Mouse (Mus musculus): ENCODE data around the gene 1700021F07Rik. TPM values are rescaled to one million over a fixed set of nuclear protein-coding genes. Genes with fewer than 3 reads are reported as not detected.

1700021F07Rik gene
- not detected in 2 replicates for polyA plus RNA-seq (2015; fragmentation: Nextera tagmentation; extraction: Ambion mirVana)

DNA sequence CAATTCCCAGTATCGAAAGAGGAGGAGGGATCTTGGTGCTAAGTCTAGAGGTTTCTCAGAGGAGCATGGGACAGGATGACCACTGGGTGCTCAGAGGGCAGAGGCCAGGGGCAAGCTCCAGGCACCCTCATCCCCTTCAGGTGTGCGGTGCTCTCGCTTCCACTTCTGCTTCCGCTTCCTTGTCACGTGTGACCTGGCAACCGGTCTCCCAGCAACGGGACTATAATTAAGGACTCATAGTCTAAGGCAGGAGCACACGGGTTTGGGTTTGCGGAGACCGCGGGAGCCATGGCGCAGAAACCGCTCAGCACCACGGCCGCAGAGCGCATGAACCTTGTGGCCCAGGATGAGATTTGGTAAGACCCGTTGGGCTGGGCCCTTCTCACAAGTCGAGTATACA is at the start of gene 1700021F07Rik:
1700021F07Rik (plus strand) TSS at position 211 of the 400 bp plus-strand sequence.
- Histone ChIP-seq H3K4me1 (peaks cover 19% of the 10 kb centered on the region), H3K36me3 (no peaks in the 10 kb centered on the region), H3K4me2 (replicated peaks) (no peak within 1 kb of the TSS), H3K9ac (0 out of 2 replicates have a peak within 1 kb of the TSS, but pooled peaks have one; percentile 31), H3K27ac (no peak within 1 kb of the TSS), H3K4me3 (no peak within 1 kb of the TSS), H3K27me3 (no peaks in the 10 kb centered on the region), H3K9me3 (0 out of 2 replicates have a peak, but pooled peaks cover 3% of the 10 kb centered on the region)
- no peak for ATAC-seq (ENCODE audit: low FRiP score, low read depth)
- 90% methylated on average over 18 of the region's 18 CpGs for WGBS

DNA sequence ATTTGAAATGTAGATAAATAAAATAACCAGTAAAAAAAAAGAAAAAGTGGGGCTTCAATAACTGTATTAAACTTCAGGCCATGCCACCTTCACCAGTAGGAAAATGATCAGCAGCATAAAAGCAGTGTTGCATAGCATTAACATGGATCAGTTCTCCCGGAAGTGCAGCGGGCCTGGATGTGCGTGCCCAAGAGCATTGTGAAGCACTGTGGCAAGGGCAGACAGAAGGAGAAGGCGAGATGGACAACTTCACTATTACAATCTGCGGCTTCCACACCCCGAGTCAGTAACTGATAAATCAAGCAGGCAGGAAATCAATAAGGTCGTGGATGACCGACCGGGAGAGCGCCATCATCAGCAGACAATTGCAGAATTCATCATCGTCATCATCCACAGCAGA is 49.2 kb upstream of the 1700021F07Rik start:
- Histone ChIP-seq H3K36me3 (no peaks in the 10 kb centered on the region), H3K27me3 (no peaks in the 10 kb centered on the region), H3K27ac (no peak overlapping the region), H3K9me3 (no peaks in the 10 kb centered on the region), H3K4me2 (replicated peaks) (no peak overlapping the region), H3K4me3 (no peak overlapping the region), H3K9ac (no peak overlapping the region), H3K4me1 (no peaks in the 10 kb centered on the region)
- 78% methylated on average over 11 of the region's 11 CpGs for WGBS
- no peak for ATAC-seq (ENCODE audit: low FRiP score, low read depth)

DNA sequence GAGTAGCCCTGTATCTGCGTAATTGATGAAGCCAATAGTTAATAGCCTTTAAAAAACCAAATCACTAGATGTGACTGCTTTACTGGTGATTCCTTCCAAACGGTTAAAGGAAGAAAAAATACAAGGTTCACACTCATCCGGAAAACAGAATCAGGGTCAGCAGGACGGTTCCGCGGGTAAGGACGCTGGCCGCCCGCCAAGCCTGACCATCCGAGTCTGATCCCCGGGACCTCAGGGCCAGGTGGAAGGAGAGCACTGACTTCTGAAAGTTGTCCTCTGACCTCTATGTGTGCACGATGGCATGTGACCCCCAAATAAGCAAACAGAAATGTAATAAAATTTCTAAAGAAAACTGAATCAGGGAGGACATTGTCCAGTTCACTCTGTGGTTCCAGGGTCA is 43.3 kb upstream of the 1700021F07Rik start:
- Histone ChIP-seq H3K4me1 (no peaks in the 10 kb centered on the region), H3K36me3 (no peaks in the 10 kb centered on the region), H3K27me3 (no peaks in the 10 kb centered on the region), H3K4me2 (replicated peaks) (no peak overlapping the region), H3K4me3 (no peak overlapping the region), H3K9me3 (no peaks in the 10 kb centered on the region), H3K9ac (no peak overlapping the region), H3K27ac (no peak overlapping the region)
- WGBS: 88% methylated on average over 12 of the region's 12 CpGs
- ATAC-seq (ENCODE audit: low FRiP score, low read depth): no peak

DNA sequence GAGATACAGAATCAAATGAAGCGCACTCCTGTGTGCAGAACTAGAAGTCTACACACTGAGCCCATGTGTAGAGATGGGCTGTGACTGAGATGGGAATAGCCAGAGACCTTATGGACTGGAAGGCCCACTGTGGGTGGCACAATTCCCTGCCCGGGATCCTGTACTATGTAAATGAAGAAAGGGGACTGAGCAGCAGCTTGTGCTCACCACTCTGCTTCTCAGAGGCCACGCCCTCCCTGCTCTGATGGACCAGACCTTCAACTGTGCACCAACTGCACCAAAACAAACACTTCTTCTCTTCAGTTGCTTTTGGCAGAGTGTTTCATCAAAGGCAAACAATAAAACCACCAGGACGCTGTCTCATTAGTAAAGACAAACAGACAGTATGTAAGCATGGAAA is 37.9 kb upstream of the 1700021F07Rik start:
- Histone ChIP-seq H3K27me3 (no peaks in the 10 kb centered on the region), H3K9me3 (no peaks in the 10 kb centered on the region), H3K4me2 (replicated peaks) (no peak overlapping the region), H3K4me3 (no peak overlapping the region), H3K9ac (no peak overlapping the region), H3K27ac (no peak overlapping the region), H3K4me1 (no peaks in the 10 kb centered on the region), H3K36me3 (no peaks in the 10 kb centered on the region)
- ATAC-seq (ENCODE audit: low FRiP score, low read depth): no peak
- WGBS: 81% methylated on average over 4 of the region's 4 CpGs

DNA sequence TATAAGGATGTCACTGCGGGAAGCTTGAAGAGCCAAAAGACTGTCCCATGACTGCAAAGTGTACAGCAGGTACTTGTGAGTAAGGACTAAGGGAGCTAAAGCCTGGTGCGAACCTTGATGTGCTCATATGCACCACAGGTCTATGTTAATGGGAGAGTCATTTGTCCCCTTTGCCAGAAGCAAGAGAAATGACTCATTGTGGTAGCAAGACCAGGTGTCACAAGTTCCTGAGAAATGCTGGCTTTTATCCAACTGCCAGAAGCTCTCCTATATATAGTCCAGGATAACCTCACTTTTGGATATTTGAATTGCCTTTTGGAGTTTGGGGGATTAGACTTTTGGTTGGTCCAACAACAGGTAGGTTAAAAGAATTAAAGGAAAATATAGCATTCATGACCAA is 22.8 kb upstream of the 1700021F07Rik start:
- Histone ChIP-seq H3K9me3 (peaks cover 11% of the 10 kb centered on the region; the same call in 1 of the 2 replicates), H3K27ac (no peak overlapping the region), H3K27me3 (no peaks in the 10 kb centered on the region), H3K4me2 (replicated peaks) (no peak overlapping the region), H3K36me3 (no peaks in the 10 kb centered on the region), H3K4me3 (no peak overlapping the region), H3K9ac (no peak overlapping the region), H3K4me1 (no peaks in the 10 kb centered on the region)
- no peak for ATAC-seq (ENCODE audit: low FRiP score, low read depth)
- WGBS: 94% methylated on average over 2 of the region's 2 CpGs

DNA sequence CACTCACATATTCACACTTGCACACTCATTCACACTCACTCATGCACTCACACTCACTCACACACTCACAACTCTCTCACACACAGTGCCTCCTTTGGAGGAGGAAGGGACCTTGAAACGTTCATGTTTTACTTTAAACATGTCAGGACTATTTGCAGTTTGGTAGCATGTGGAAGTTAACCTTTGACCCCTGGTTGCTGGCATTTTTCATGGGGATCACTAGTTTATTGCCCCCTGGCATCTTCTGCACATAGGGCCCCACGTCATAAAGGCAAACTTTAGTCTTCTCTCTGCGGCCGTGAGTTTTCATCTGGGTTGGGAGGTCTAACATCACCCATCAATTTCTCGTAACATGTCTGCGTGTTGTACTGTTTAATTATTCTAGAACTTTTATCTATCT is 8.4 kb upstream of the 1700021F07Rik start:
- H3K27me3 ChIP-seq: no peaks in the 10 kb centered on the region
- H3K9ac ChIP-seq: no peak overlapping the region
- no peak overlapping the region for H3K27ac ChIP-seq
- 69% methylated on average over 6 of the region's 6 CpGs for WGBS
- no peak overlapping the region for H3K4me3 ChIP-seq
- no peak for ATAC-seq (ENCODE audit: low FRiP score, low read depth)
- 0 out of 2 replicates have a peak, but pooled peaks cover 12% of the 10 kb centered on the region for H3K9me3 ChIP-seq
- 0 out of 2 replicates have a peak, but pooled peaks cover 8% of the 10 kb centered on the region for H3K4me1 ChIP-seq
- no peak overlapping the region for H3K4me2 ChIP-seq (replicated peaks)
- H3K36me3 ChIP-seq: no peaks in the 10 kb centered on the region

DNA sequence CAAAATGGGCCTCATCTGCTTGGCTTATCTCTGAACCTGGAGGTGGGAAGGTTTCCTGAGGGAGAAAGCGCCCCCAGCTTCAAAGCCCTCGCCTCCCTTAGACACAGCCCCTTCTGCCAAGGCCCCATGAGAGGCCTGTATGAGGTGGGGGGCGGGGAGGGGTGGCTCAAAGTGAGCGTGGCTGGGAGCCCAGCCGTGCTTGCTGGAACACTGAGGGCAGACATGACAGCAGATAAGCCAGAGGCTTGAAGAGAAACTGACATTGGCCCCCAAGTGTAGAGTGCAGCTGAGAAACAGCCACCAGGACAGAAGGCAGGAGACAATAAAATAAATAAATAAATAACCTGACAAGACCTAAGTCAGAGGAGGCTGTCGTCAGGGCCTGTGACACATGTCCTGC is 7.2 kb upstream of the 1700021F07Rik start:
- no peaks in the 10 kb centered on the region for H3K27me3 ChIP-seq
- H3K9ac ChIP-seq: no peak overlapping the region
- 50% methylated on average over 6 of the region's 6 CpGs for WGBS
- ATAC-seq (ENCODE audit: low FRiP score, low read depth): no peak
- H3K4me2 ChIP-seq (replicated peaks): no peak overlapping the region
- 0 out of 2 replicates have a peak, but pooled peaks cover 8% of the 10 kb centered on the region for H3K4me1 ChIP-seq
- H3K4me3 ChIP-seq: no peak overlapping the region
- H3K36me3 ChIP-seq: no peaks in the 10 kb centered on the region
- no peak overlapping the region for H3K27ac ChIP-seq
- H3K9me3 ChIP-seq: 0 out of 2 replicates have a peak, but pooled peaks cover 9% of the 10 kb centered on the region

DNA sequence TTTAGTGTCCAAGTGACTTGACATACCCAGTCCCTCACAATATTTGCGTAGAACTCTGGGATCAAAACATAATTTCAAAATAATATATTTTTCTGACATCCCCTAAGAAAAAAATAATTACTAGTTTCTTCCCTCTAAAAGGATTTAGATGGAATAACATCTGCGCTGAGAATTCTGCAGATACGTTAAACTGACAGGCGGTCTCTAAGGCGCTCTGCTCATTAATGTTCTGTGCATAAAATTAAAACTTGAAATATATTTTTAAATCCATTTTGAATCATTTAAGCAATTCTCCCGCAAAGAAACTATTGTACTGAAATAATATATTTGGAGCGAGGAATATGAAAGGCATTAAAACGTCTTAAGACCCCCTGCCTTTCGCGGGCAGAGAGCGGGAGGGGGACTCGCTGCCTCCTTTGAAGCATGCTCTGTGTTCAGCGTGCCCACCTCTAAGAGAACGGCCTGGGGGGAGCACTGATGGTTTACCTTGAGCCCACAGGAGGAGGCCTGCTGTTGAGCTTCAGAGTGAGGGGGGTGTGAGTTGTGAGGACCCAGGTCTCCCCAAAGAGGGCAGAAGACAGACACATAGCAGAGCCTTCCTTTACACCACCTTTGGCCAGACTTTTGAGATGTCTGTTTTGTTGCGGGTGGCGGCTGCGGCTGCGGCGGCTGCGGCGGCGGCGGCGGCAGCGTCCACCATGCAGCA is 6.1 kb upstream of the 1700021F07Rik start:
- Histone ChIP-seq H3K4me2 (replicated peaks) (no peak overlapping the region), H3K36me3 (no peaks in the 10 kb centered on the region), H3K4me3 (no peak overlapping the region), H3K4me1 (0 out of 2 replicates have a peak, but pooled peaks cover 8% of the 10 kb centered on the region), H3K9ac (no peak overlapping the region), H3K27me3 (no peaks in the 10 kb centered on the region), H3K9me3 (no peaks in the 10 kb centered on the region), H3K27ac (no peak overlapping the region)
- 82% methylated on average over 25 of the region's 25 CpGs for WGBS
- no peak for ATAC-seq (ENCODE audit: low FRiP score, low read depth)

DNA sequence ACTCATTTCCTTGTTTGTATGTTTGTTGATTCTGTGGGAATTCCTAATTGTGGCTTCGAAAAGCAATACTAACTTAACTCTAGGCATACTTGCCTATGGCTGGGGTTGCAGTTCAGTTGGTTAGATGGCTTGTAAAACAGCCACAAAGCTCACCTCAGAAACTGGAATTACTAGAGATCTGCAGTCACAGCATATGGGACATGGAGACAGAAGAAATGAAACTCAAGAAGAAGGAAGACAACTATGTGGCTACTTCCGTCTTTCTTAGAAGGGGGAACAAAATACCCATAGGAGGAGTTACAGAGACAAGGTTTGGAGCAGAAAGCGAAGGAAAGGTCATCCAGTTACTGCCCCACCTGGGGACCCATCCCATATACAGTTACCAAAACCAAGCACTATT is 6.1 kb downstream of the 1700021F07Rik start:
- no peak overlapping the region for H3K27ac ChIP-seq
- ATAC-seq (ENCODE audit: low FRiP score, low read depth): no peak
- no peaks in the 10 kb centered on the region for H3K36me3 ChIP-seq
- no peak overlapping the region for H3K4me2 ChIP-seq (replicated peaks)
- H3K27me3 ChIP-seq: 0 out of 2 replicates have a peak, but pooled peaks cover 3% of the 10 kb centered on the region
- peaks cover 39% of the 10 kb centered on the region for H3K4me1 ChIP-seq
- WGBS: 86% methylated on average over 3 of the region's 3 CpGs
- H3K4me3 ChIP-seq: no peak overlapping the region
- H3K9me3 ChIP-seq: no peaks in the 10 kb centered on the region
- H3K9ac ChIP-seq: no peak overlapping the region

DNA sequence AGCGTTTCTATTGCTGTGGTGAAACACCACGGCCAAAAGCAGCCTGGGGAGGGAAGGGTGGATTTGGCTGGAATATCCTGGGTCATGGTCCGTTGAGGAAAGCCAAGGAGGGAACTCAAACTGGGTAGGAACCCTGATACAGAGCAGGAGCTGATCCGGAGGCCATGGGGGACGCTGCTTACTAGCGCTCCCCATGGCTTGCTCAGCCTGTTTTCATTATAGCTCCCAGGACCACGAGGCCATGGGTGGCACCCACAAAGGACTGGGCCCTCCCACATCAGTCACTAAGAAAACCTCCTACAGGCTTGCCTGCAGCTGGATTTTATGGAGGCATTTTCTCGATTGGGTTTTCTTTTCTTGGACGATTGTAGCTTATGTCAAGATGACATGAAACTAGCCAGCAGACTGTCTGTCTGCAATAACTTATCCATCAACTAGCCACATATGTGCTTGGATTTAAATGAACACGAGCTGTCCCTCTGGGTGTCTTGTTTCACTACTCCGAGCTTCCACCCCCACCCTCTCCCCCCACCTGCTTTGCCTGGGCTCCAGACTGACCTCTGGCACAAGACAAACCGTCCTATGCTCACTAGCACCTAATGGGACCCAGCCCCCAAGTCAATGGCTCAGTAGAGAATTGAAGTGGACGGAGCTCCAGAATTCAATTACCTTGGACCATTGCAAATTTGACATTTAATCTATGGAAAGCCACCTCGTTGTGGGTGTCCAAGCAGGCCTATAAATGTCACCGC is 10.5 kb downstream of the 1700021F07Rik start:
- Histone ChIP-seq H3K36me3 (no peaks in the 10 kb centered on the region), H3K4me2 (replicated peaks) (no peak overlapping the region), H3K4me1 (peaks cover 25% of the 10 kb centered on the region), H3K27me3 (0 out of 2 replicates have a peak, but pooled peaks cover 3% of the 10 kb centered on the region), H3K27ac (no peak overlapping the region), H3K9ac (no peak overlapping the region), H3K9me3 (no peaks in the 10 kb centered on the region), H3K4me3 (no peak overlapping the region)
- 28% methylated on average over 15 of the region's 15 CpGs for WGBS
- ATAC-seq (ENCODE audit: low FRiP score, low read depth): peak; percentile 69

DNA sequence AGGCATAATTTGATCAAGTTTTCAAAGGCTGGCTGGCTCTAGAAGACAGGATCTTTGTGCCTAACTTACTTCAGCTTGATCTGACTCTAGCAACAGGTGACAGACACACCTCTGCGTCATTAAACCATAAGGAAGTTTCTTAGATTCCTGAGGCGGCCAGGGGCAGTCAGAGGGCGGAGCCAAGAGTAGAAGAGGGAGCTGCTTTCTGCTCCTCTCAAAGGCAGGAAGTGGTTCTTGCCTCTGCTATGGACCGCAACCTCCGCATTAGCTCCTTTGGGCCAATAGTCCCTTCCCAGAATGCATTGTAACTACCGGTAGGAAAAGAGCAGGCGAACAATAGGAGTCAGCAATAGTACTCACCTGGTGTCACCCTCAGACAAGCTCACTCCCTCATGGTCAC is 12.2 kb downstream of the 1700021F07Rik start:
- H3K4me1 ChIP-seq: peaks cover 24% of the 10 kb centered on the region
- no peak overlapping the region for H3K9ac ChIP-seq
- H3K4me2 ChIP-seq (replicated peaks): no peak overlapping the region
- H3K27ac ChIP-seq: no peak overlapping the region
- 68% methylated on average over 7 of the region's 7 CpGs for WGBS
- H3K9me3 ChIP-seq: no peaks in the 10 kb centered on the region
- ATAC-seq (ENCODE audit: low FRiP score, low read depth): no peak
- 0 out of 2 replicates have a peak, but pooled peaks cover 3% of the 10 kb centered on the region for H3K27me3 ChIP-seq
- H3K36me3 ChIP-seq: no peaks in the 10 kb centered on the region
- no peak overlapping the region for H3K4me3 ChIP-seq

DNA sequence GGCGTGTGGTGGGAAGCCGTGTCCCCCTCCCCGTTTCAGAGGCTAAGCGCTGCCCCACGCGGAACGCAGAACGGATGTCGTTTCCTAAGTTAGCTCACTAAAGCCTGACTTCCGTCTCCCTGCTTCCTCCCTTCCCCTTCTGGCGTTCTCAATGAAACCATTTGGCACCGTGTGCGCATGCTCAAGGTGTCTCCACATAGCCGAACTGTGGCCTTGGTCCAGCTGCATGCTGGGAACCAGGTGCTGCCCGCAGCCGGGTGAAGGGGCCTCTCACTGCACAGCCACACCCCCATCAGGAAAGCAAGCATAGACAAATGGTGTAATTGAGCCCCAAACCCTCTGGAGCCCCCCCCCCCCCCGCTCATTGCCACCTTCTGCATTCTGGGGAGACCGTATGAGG is 13.0 kb downstream of the 1700021F07Rik start:
- Histone ChIP-seq H3K9ac (no peak overlapping the region), H3K4me2 (replicated peaks) (no peak overlapping the region), H3K4me1 (peaks cover 24% of the 10 kb centered on the region), H3K27me3 (0 out of 2 replicates have a peak, but pooled peaks cover 3% of the 10 kb centered on the region), H3K9me3 (no peaks in the 10 kb centered on the region), H3K27ac (no peak overlapping the region), H3K36me3 (no peaks in the 10 kb centered on the region), H3K4me3 (no peak overlapping the region)
- 84% methylated on average over 18 of the region's 18 CpGs for WGBS
- ATAC-seq (ENCODE audit: low FRiP score, low read depth): no peak

Measured in limb, embryonic 13.5 days (tissue).